ENCODE assay signal across 8 mouse cellular contexts in genomic region chr17:34685120-34686110, GRCm38 (mm10). TPM values are rescaled to one million over a fixed set of nuclear protein-coding genes. Genes with fewer than 3 reads are reported as not detected.
DNase-seq lines count a peak whose midpoint lies in the region; ATAC-seq lines count a peak whose summit lies in the region.

No protein-coding gene starts in this region.

- no peaks in the 10 kb centered on the region for H3K9me3 ChIP-seq in forebrain, embryonic 13.5 days (replicated peaks)
- no peaks in the 10 kb centered on the region for H3K9me3 ChIP-seq in forebrain, embryonic 11.5 days (ENCODE audit: control insufficient read depth, low read length)
- 0 out of 2 replicates have a peak, but pooled peaks cover 4% of the 10 kb centered on the region for H3K9me3 ChIP-seq in heart, embryonic 16.5 days (replicated peaks; ENCODE audit: control insufficient read depth, low read length)
- no peaks in the 10 kb centered on the region for H3K9me3 ChIP-seq in midbrain, embryonic 16.5 days (replicated peaks; ENCODE audit: control insufficient read depth, low read length, poor library complexity, severe bottlenecking)

- H3K4me2 ChIP-seq in forebrain, embryonic 13.5 days: no peak overlapping the region
- H3K4me2 ChIP-seq in forebrain, embryonic 11.5 days (ENCODE audit: low read depth, low read length, severe bottlenecking): no peak overlapping the region
- H3K4me2 ChIP-seq in heart, embryonic 16.5 days (ENCODE audit: low read depth, low read length): no peak overlapping the region
- H3K4me2 ChIP-seq in midbrain, embryonic 16.5 days (ENCODE audit: low read length): no peak overlapping the region

- peak; percentile 36; the same call in 1 of the 2 replicates for ATAC-seq in forebrain, embryonic 13.5 days
- no peak for ATAC-seq in forebrain, embryonic 11.5 days (replicated peaks; ENCODE audit: low FRiP score)
- ATAC-seq in heart, embryonic 16.5 days (replicated peaks; ENCODE audit: extremely low read depth, insufficient read depth, low FRiP score): peak; percentile 61
- 0 out of 2 replicates have a peak, but pooled peaks have one; percentile 25 for ATAC-seq in midbrain, embryonic 16.5 days
- no peak for ATAC-seq in frontal cortex, adult (ENCODE audit: low TSS enrichment)

- 84% methylated on average over 28 of the region's 28 CpGs for WGBS in forebrain, embryonic 13.5 days
- 82% methylated on average over 28 of the region's 28 CpGs for WGBS in forebrain, embryonic 11.5 days
- WGBS in heart, embryonic 16.5 days: 66% methylated on average over 28 of the region's 28 CpGs
- WGBS in midbrain, embryonic 16.5 days: 83% methylated on average over 28 of the region's 28 CpGs

- H3K4me1 ChIP-seq in forebrain, embryonic 13.5 days: peaks cover 7% of the 10 kb centered on the region
- 0 out of 2 replicates have a peak, but pooled peaks cover 2% of the 10 kb centered on the region for H3K4me1 ChIP-seq in forebrain, embryonic 11.5 days (replicated peaks; ENCODE audit: control insufficient read depth, insufficient read depth, low read length)
- H3K4me1 ChIP-seq in heart, embryonic 16.5 days (ENCODE audit: control insufficient read depth, insufficient read depth, low read length): peaks cover 34% of the 10 kb centered on the region
- H3K4me1 ChIP-seq in midbrain, embryonic 16.5 days (ENCODE audit: control insufficient read depth, insufficient read depth, low read length): no peaks in the 10 kb centered on the region

- no peaks in the 10 kb centered on the region for H3K36me3 ChIP-seq in forebrain, embryonic 13.5 days (ENCODE audit: poor library complexity, severe bottlenecking)
- H3K36me3 ChIP-seq in forebrain, embryonic 11.5 days (ENCODE audit: control insufficient read depth, insufficient read depth, low read length): no peaks in the 10 kb centered on the region
- H3K36me3 ChIP-seq in heart, embryonic 16.5 days (ENCODE audit: control insufficient read depth, insufficient read depth): no peaks in the 10 kb centered on the region
- H3K36me3 ChIP-seq in midbrain, embryonic 16.5 days (ENCODE audit: control insufficient read depth, insufficient read depth, low read length): no peaks in the 10 kb centered on the region

- no peak overlapping the region for H3K9ac ChIP-seq in forebrain, embryonic 13.5 days
- no peak overlapping the region for H3K9ac ChIP-seq in forebrain, embryonic 11.5 days (ENCODE audit: low read length)
- H3K9ac ChIP-seq in heart, embryonic 16.5 days (ENCODE audit: low read length): 0 out of 2 replicates have a peak overlapping the region, but pooled peaks have one; percentile 15
- H3K9ac ChIP-seq in midbrain, embryonic 16.5 days (ENCODE audit: low read depth, low read length): no peak overlapping the region

- H3K27me3 ChIP-seq in forebrain, embryonic 13.5 days: 0 out of 2 replicates have a peak, but pooled peaks cover 1% of the 10 kb centered on the region
- H3K27me3 ChIP-seq in forebrain, embryonic 11.5 days (ENCODE audit: control insufficient read depth, insufficient read depth, low read length): no peaks in the 10 kb centered on the region
- no peaks in the 10 kb centered on the region for H3K27me3 ChIP-seq in heart, embryonic 16.5 days (ENCODE audit: control insufficient read depth, insufficient read depth, low read length)
- H3K27me3 ChIP-seq in midbrain, embryonic 16.5 days (ENCODE audit: control insufficient read depth, insufficient read depth, low read depth, low read length): no peaks in the 10 kb centered on the region

- no peak overlapping the region for H3K4me3 ChIP-seq in forebrain, embryonic 13.5 days
- no peak overlapping the region for H3K4me3 ChIP-seq in forebrain, embryonic 11.5 days (ENCODE audit: low read depth, low read length)
- no peak overlapping the region for H3K4me3 ChIP-seq in heart, embryonic 16.5 days (ENCODE audit: low read length)
- no peak overlapping the region for H3K4me3 ChIP-seq in midbrain, embryonic 16.5 days (ENCODE audit: low read depth, low read length)

- no peak for DNase-seq in forebrain, embryonic 11.5 days (ENCODE audit: low spot score)
- DNase-seq in right cerebral cortex, postnatal 10 days (ENCODE audit: low spot score in 2 of 2): peak; percentile 65 to 76
- no peak for DNase-seq in right cerebral cortex, postnatal 36 days (ENCODE audit: low spot score in 2 of 2)
- DNase-seq in retina, postnatal 1 day: no peak

- no peak overlapping the region for H3K27ac ChIP-seq in forebrain, embryonic 13.5 days
- no peak overlapping the region for H3K27ac ChIP-seq in forebrain, embryonic 11.5 days (ENCODE audit: low read depth, low read length)
- peak overlapping the region; percentile 62 for H3K27ac ChIP-seq in heart, embryonic 16.5 days (ENCODE audit: low read length)
- no peak overlapping the region for H3K27ac ChIP-seq in midbrain, embryonic 16.5 days (ENCODE audit: low read length)

RNA-seq across cellular contexts. Expression of gene Tnxb, which starts 15.1 kb away (rescaled TPM):
- 0.01 and 0.05 TPM in 2 replicates for polyA plus RNA-seq in forebrain, embryonic 13.5 days (2015; fragmentation: Nextera tagmentation; extraction: Ambion mirVana)
- polyA plus RNA-seq in forebrain, embryonic 11.5 days (2014; fragmentation: Nextera tagmentation; extraction: Ambion mirVana): 0.03 TPM in 1 of 2 replicates, not detected in the other
- polyA plus RNA-seq in heart, embryonic 16.5 days (2015; fragmentation: Nextera tagmentation; extraction: Ambion mirVana): 2.5 and 2.8 TPM in 2 replicates
- 0.14 and 0.15 TPM in 2 replicates for polyA plus RNA-seq in midbrain, embryonic 16.5 days (2015; fragmentation: Nextera tagmentation; extraction: Ambion mirVana)

RNA-seq across cellular contexts. Expression of gene Atf6b, which starts 38.5 kb away (rescaled TPM):
- polyA plus RNA-seq in forebrain, embryonic 13.5 days (2015; fragmentation: Nextera tagmentation; extraction: Ambion mirVana): 95.9 and 105 TPM in 2 replicates
- polyA plus RNA-seq in forebrain, embryonic 11.5 days (2014; fragmentation: Nextera tagmentation; extraction: Ambion mirVana): 79.5 and 82.9 TPM in 2 replicates
- 45.7 and 46.7 TPM in 2 replicates for polyA plus RNA-seq in heart, embryonic 16.5 days (2015; fragmentation: Nextera tagmentation; extraction: Ambion mirVana)
- polyA plus RNA-seq in midbrain, embryonic 16.5 days (2015; fragmentation: Nextera tagmentation; extraction: Ambion mirVana): 119 and 123 TPM in 2 replicates

RNA-seq across cellular contexts. Expression of gene Fkbpl, which starts 40.9 kb away (rescaled TPM):
- 14.7 and 16.1 TPM in 2 replicates for polyA plus RNA-seq in forebrain, embryonic 13.5 days (2015; fragmentation: Nextera tagmentation; extraction: Ambion mirVana)
- 14.5 and 18.2 TPM in 2 replicates for polyA plus RNA-seq in forebrain, embryonic 11.5 days (2014; fragmentation: Nextera tagmentation; extraction: Ambion mirVana)
- 11.7 and 12.3 TPM in 2 replicates for polyA plus RNA-seq in heart, embryonic 16.5 days (2015; fragmentation: Nextera tagmentation; extraction: Ambion mirVana)
- 15.4 and 17.9 TPM in 2 replicates for polyA plus RNA-seq in midbrain, embryonic 16.5 days (2015; fragmentation: Nextera tagmentation; extraction: Ambion mirVana)

RNA-seq across cellular contexts. Expression of gene Prrt1, which starts 56.1 kb away (rescaled TPM):
- 2.8 and 6.0 TPM in 2 replicates for polyA plus RNA-seq in forebrain, embryonic 13.5 days (2015; fragmentation: Nextera tagmentation; extraction: Ambion mirVana)
- polyA plus RNA-seq in forebrain, embryonic 11.5 days (2014; fragmentation: Nextera tagmentation; extraction: Ambion mirVana): 2.4 and 2.7 TPM in 2 replicates
- 0.64 and 2.1 TPM in 2 replicates for polyA plus RNA-seq in heart, embryonic 16.5 days (2015; fragmentation: Nextera tagmentation; extraction: Ambion mirVana)
- polyA plus RNA-seq in midbrain, embryonic 16.5 days (2015; fragmentation: Nextera tagmentation; extraction: Ambion mirVana): 10.3 and 11.5 TPM in 2 replicates

RNA-seq across cellular contexts. Expression of gene Ppt2, which starts 57.1 kb away (rescaled TPM):
- polyA plus RNA-seq in forebrain, embryonic 13.5 days (2015; fragmentation: Nextera tagmentation; extraction: Ambion mirVana): 15.9 and 19.7 TPM in 2 replicates
- 26.4 and 29.0 TPM in 2 replicates for polyA plus RNA-seq in forebrain, embryonic 11.5 days (2014; fragmentation: Nextera tagmentation; extraction: Ambion mirVana)
- polyA plus RNA-seq in heart, embryonic 16.5 days (2015; fragmentation: Nextera tagmentation; extraction: Ambion mirVana): 26.7 and 27.3 TPM in 2 replicates
- 19.9 and 21.0 TPM in 2 replicates for polyA plus RNA-seq in midbrain, embryonic 16.5 days (2015; fragmentation: Nextera tagmentation; extraction: Ambion mirVana)

Comparison
In these comparisons a context has a peak if more than half of its experiments do, and no peak if none do; other contexts are left out.
1. ATAC-seq: peak in forebrain, embryonic 13.5 days (single experiment), heart, embryonic 16.5 days (single experiment) and midbrain, embryonic 16.5 days (single experiment); none in forebrain, embryonic 11.5 days (single experiment) and frontal cortex, adult (single experiment).
2. DNase-seq: peak in right cerebral cortex, postnatal 10 days (2 of 2); none in forebrain, embryonic 11.5 days (single experiment), right cerebral cortex, postnatal 36 days (0 of 2) and retina, postnatal 1 day (single experiment).